Mouse (Mus musculus) limb, embryonic 14.5 days (tissue): ENCODE data around the gene Elf4. TPM values are rescaled to one million over a fixed set of nuclear protein-coding genes. Genes with fewer than 3 reads are reported as not detected.

Source experiments
- ATAC-seq: fragments of 200-750 bp; cut with Nextera tagmentation; 2 replicates; pipeline ENCODE4 v1.8.0; 2017; ENCODE audit warnings: low read depth, moderate number of reproducible peaks, moderate TSS enrichment; ENCODE audit not compliant: low FRiP score
- DNase-seq: peaks from one replicate; pipeline ENCODE4 v3.0.0-alpha.2; 2015; ENCODE audit warnings: low spot score
- H3K27ac ChIP-seq: fragments of 300-500 bp; sonication (generic); replicated peaks from 2 replicates; pipeline ENCODE4 v1.5.1; 2014; ENCODE audit warnings: low read depth, mild to moderate bottlenecking, low read length, moderate library complexity, mixed read lengths
- H3K27me3 ChIP-seq: fragments of 300-500 bp; sonication (generic); 2 replicates; pipeline ENCODE4 v1.6.1; 2014; ENCODE audit warnings: low read length, mixed read lengths; ENCODE audit not compliant: control insufficient read depth, insufficient read depth
- H3K36me3 ChIP-seq: fragments of 300-500 bp; sonication (generic); 2 replicates; pipeline ENCODE4 v1.6.1; 2014; ENCODE audit warnings: mild to moderate bottlenecking, low read length, moderate library complexity, mixed read lengths; ENCODE audit not compliant: control insufficient read depth, insufficient read depth
- H3K4me1 ChIP-seq: fragments of 300-500 bp; sonication (generic); 2 replicates; pipeline ENCODE4 v1.6.1; 2014; ENCODE audit warnings: antibody characterized with exemption, low read length, mixed read lengths; ENCODE audit not compliant: control insufficient read depth, insufficient read depth
- H3K4me2 ChIP-seq: fragments of 300-500 bp; sonication (generic); replicated peaks from 2 replicates; pipeline ENCODE4 v1.6.1; 2014; ENCODE audit warnings: low read depth, mild to moderate bottlenecking, low read length, moderate library complexity; ENCODE audit not compliant: severe bottlenecking
- H3K4me3 ChIP-seq: fragments of 300-500 bp; sonication (generic); replicated peaks from 2 replicates; pipeline ENCODE4 v1.5.1; 2014; ENCODE audit warnings: low read length
- H3K9ac ChIP-seq: fragments of 300-500 bp; sonication (generic); 2 replicates; pipeline ENCODE4 v1.6.1; 2014; ENCODE audit warnings: mild to moderate bottlenecking, low read depth, low read length, moderate library complexity; ENCODE audit not compliant: severe bottlenecking
- H3K9me3 ChIP-seq: fragments of 300-500 bp; sonication (generic); 2 replicates; pipeline ENCODE4 v1.6.1; 2016; ENCODE audit warnings: low read length; ENCODE audit not compliant: control insufficient read depth
- POLR2A ChIP-seq: fragments of 200-500 bp; IDR thresholded peaks from 2 replicates; pipeline ENCODE4 v1.8.0; 2012; ENCODE audit warnings: inconsistent platforms, mild to moderate bottlenecking, moderate library complexity, borderline replicate concordance; ENCODE audit not compliant: insufficient read depth, insufficient read length; ENCODE audit errors: extremely low read depth
- WGBS: fragments of 180-500 bp; shearing (Covaris S2); extraction: QIAGEN DNeasy Blood & Tissue Kit; methylation state at CpG from one replicate; pipeline ENCODE4 v1.1.7; 2014; 5-methylcytosine and 5-hydroxymethylcytosine counted together
- polyA plus RNA-seq, 2 experiments: library from polyadenylated mRNA; depleted of rRNA in 1 of 2; stranded (reverse) in 1 of 2; unstranded in 1 of 2; fragments of >200 nt; fragmentation: Nextera tagmentation in 1 of 2; extraction: Ambion mirVana in 1 of 2; gene quantifications; 2 replicates each; pipeline versions ENCODE4 v1.2.1 to v1.2.3; 2012 to 2014

Elf4 gene
- polyA plus RNA-seq, 2 experiments: 11.1 to 24.3 TPM

DNA sequence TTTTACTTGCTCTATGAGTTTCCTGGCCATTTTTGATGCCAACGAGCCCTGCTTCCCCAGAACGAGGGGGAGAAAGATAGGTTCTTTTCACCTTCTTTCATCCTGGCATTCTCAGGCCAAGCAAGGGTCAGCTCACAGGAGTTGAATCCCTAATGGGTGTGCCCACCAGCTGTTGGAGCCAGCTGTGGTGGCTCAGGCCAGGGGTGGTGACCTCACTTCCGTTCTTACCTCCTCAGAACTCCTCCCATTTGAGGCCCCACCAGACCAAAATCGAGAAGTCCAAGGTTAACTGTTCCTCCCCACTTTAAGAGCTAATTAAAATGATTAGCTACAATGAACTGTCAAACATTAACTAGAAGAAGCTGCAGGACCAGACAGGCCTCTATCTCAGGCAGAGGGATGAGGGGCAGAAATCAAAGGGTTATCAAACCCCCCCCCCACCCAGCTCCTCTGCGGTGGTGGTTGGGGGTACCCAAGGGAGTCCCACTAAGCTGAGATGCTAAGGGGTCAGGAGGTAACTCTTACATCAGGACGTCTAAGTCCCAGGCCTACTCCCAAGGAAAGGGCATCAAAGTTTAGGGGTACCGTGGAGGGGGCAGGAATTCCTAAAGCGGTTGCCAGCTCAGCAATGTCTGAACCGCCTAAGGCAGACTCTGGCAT, 10.6 kb downstream of the Elf4 start:
- Histone ChIP-seq H3K9me3 (no peaks in the 10 kb centered on the region), H3K27ac (no peak overlapping the region), H3K9ac (peak overlapping the region; percentile 62), H3K4me2 (peak overlapping the region; percentile 47), H3K36me3 (no peaks in the 10 kb centered on the region), H3K4me1 (no peaks in the 10 kb centered on the region), H3K4me3 (peak overlapping the region; percentile 49), H3K27me3 (no peaks in the 10 kb centered on the region)
- ATAC-seq (no peak), DNase-seq (peak; percentile 22)
- WGBS: 31% methylated on average over 9 of the region's 9 CpGs
- no peak for TF ChIP-seq POLR2A

DNA sequence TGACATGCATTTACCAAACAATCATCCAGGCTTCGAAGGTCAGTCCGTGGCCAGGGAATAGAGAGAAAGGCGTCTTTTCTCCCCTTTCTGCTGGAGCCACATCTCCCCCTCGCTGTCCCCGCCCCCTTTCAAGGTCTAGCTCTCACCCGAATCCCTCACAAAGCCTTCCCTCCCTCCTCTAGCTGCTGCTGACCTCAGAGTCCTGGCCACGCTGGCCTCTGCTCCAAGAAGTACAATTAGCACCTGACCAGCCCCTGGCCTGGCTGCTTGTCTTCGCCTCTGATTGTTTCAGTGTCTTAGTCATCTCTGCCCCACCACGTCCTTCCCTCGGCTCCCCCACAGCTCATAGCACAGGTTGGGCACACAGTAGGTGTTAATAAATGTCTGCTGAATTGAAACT, 13.3 kb downstream of the Elf4 start:
- Histone ChIP-seq H3K27ac (no peak overlapping the region), H3K4me2 (no peak overlapping the region), H3K4me1 (no peaks in the 10 kb centered on the region), H3K9ac (no peak overlapping the region), H3K4me3 (no peak overlapping the region), H3K27me3 (no peaks in the 10 kb centered on the region), H3K9me3 (no peaks in the 10 kb centered on the region), H3K36me3 (no peaks in the 10 kb centered on the region)
- DNase-seq (no peak), ATAC-seq (no peak)
- 31% methylated on average over 10 of the region's 10 CpGs for WGBS
- TF ChIP-seq POLR2A: no peak

DNA sequence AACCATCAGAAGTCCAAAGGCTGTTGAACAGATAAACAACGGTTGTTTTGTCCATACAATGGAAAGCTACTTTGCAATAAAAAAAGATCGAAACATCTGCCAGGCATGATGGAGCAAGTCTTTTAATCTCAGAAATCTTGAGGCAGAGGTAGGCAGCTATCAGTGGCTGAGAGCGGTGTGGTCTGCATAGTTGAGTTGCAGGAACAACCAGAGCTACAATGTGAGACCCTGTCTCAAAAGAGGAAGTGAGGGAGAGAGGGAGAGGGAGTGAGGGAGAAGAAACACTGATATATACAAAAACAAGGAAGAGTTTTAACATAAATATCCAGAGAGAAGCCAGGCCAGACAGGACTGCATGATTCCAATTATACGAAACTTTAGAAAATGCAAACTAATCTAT, 18.3 kb downstream of the Elf4 start:
- H3K36me3 ChIP-seq: no peaks in the 10 kb centered on the region
- DNase-seq (no peak), ATAC-seq (no peak)
- H3K4me1 ChIP-seq: no peaks in the 10 kb centered on the region
- H3K4me2 ChIP-seq: no peak overlapping the region
- H3K27me3 ChIP-seq: no peaks in the 10 kb centered on the region
- H3K9me3 ChIP-seq: no peaks in the 10 kb centered on the region
- no peak for TF ChIP-seq POLR2A
- WGBS: 81% methylated on average over 4 of the region's 4 CpGs
- no peak overlapping the region for H3K27ac ChIP-seq
- no peak overlapping the region for H3K9ac ChIP-seq
- no peak overlapping the region for H3K4me3 ChIP-seq

DNA sequence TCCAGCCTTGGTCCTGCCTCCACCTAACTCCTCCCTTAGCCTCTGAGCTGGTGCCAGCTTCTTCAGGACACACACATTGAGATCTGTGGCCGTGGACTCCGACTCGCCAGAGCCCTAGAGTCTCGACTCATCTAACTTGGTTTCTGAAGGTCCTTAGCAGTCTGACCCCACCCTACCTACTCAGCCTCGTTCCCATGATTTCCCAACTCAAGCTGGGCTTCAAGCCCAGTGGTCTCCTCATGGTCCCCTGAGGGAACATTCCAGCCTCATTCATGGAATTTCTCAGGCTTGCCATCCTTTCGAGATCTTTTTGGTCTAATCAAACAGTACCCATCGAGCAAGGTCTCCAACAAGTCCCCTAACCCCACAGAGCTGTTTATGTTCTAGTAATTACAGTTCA, 21.0 kb downstream of the Elf4 start:
- TF ChIP-seq POLR2A: no peak
- no peak for ATAC-seq
- H3K9me3 ChIP-seq: no peaks in the 10 kb centered on the region
- no peak for DNase-seq
- H3K27ac ChIP-seq: no peak overlapping the region
- H3K9ac ChIP-seq: no peak overlapping the region
- H3K4me1 ChIP-seq: no peaks in the 10 kb centered on the region
- 75% methylated on average over 7 of the region's 7 CpGs for WGBS
- no peaks in the 10 kb centered on the region for H3K27me3 ChIP-seq
- H3K4me3 ChIP-seq: no peak overlapping the region
- no peaks in the 10 kb centered on the region for H3K36me3 ChIP-seq
- H3K4me2 ChIP-seq: no peak overlapping the region

DNA sequence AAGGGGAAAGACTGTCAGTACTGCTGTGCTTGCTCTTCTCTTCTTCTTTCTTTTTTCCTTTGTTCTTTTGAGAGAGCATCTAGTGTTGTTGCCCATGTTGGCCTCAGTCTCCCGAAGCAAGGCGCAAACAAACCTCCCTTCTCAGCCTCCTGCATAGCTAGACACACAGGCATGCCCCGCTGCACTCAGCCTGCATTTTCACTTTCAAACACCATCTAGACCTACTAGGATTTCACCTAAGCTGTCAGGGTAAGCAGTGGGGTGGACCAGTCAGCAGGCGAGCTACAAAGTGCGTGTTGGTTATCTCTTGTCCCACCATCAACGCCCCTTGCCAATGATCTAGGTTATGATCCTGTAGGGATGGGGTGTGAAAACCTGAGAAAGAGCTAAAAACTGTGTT, 21.4 kb downstream of the Elf4 start:
- ATAC-seq (no peak), DNase-seq (no peak)
- Histone ChIP-seq H3K4me3 (no peak overlapping the region), H3K4me1 (no peaks in the 10 kb centered on the region), H3K27ac (no peak overlapping the region), H3K36me3 (no peaks in the 10 kb centered on the region), H3K9ac (no peak overlapping the region), H3K4me2 (no peak overlapping the region), H3K9me3 (no peaks in the 10 kb centered on the region), H3K27me3 (no peaks in the 10 kb centered on the region)
- WGBS: 92% methylated on average over 6 of the region's 6 CpGs
- no peak for TF ChIP-seq POLR2A
